Mouse (Mus musculus) neural tube, embryonic 12.5 days (tissue): Measurements from ENCODE around the gene Baz1b. TPM values are rescaled to one million over a fixed set of nuclear protein-coding genes. Genes with fewer than 3 reads are reported as not detected.
"Not testable (repeated sequence)": the region's sequence is repeated elsewhere in the genome, so short reads cannot be mapped to it uniquely, and the experiment has no call there.

Experiments used
- ATAC-seq: fragments of 200-750 bp; cut with Nextera tagmentation; 2 replicates; pipeline ENCODE4 v1.8.0; 2017; ENCODE audit warnings: low read depth, mild to moderate bottlenecking, moderate TSS enrichment, moderate library complexity; ENCODE audit not compliant: low FRiP score
- H3K27ac ChIP-seq: fragments of 300-500 bp; sonication (generic); 2 replicates; pipeline ENCODE4 v1.5.1; 2016
- H3K27me3 ChIP-seq: fragments of 300-500 bp; sonication (generic); replicated peaks from 2 replicates; pipeline ENCODE4 v1.6.1; 2016; ENCODE audit warnings: mild to moderate bottlenecking
- H3K36me3 ChIP-seq: fragments of 300-500 bp; sonication (generic); 2 replicates; pipeline ENCODE4 v1.6.1; 2016; ENCODE audit warnings: mild to moderate bottlenecking
- H3K4me1 ChIP-seq: fragments of 300-500 bp; sonication (generic); 2 replicates; pipeline ENCODE4 v1.6.1; 2016
- H3K4me2 ChIP-seq: fragments of 300-500 bp; sonication (generic); replicated peaks from 2 replicates; pipeline ENCODE4 v1.6.1; 2016; ENCODE audit warnings: mild to moderate bottlenecking
- H3K4me3 ChIP-seq: fragments of 300-500 bp; sonication (generic); 2 replicates; pipeline ENCODE4 v1.5.1; 2016
- H3K9ac ChIP-seq: fragments of 300-500 bp; sonication (generic); 2 replicates; pipeline ENCODE4 v1.6.1; 2016; ENCODE audit warnings: mild to moderate bottlenecking
- H3K9me3 ChIP-seq: fragments of 300-500 bp; sonication (generic); 2 replicates; pipeline ENCODE4 v1.6.1; 2016; ENCODE audit warnings: mild to moderate bottlenecking
- WGBS: fragments of 180-500 bp; shearing (Covaris S2); methylation state at CpG from one replicate; pipeline ENCODE4 v1.1.7; 2016; 5-methylcytosine and 5-hydroxymethylcytosine counted together
- polyA plus RNA-seq: library from polyadenylated mRNA; unstranded; fragments of >200 nt; fragmentation: Nextera tagmentation; extraction: Ambion mirVana; gene quantifications from 2 replicates; pipeline ENCODE4 v1.2.1, GENCODE M21; 2016

The Baz1b gene
- polyA plus RNA-seq, 1 experiment from 2014 or later: 54.7 TPM

DNA sequence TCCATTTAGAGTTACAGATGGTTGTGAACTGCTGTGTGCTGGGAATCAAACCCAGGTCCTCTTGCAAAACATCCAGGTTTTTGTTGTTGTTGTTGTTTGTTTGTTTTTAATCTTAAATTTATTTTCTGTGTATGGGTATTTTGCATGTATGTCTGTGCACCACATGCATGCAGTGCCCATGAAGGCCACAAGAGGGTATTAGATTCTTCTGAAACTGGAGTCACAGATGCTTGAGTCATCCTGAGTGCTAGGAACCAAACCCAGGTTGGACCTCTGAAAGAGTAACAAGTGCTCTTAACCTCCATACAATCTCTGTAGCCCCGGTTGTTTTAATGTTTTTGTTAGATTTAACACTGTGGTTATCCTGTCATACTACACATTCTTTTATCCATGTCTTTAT is 21.1 kb downstream of the Baz1b start:
- Histone ChIP-seq H3K4me1 (no peaks in the 10 kb centered on the region), H3K27ac (no peak overlapping the region), H3K9ac (no peak overlapping the region), H3K4me2 (no peak overlapping the region), H3K27me3 (no peaks in the 10 kb centered on the region), H3K4me3 (no peak overlapping the region), H3K36me3 (peaks cover 84% of the 10 kb centered on the region), H3K9me3 (no peaks in the 10 kb centered on the region)
- 100% methylated on average over 1 of the region's 1 CpGs for WGBS
- ATAC-seq: no peak

DNA sequence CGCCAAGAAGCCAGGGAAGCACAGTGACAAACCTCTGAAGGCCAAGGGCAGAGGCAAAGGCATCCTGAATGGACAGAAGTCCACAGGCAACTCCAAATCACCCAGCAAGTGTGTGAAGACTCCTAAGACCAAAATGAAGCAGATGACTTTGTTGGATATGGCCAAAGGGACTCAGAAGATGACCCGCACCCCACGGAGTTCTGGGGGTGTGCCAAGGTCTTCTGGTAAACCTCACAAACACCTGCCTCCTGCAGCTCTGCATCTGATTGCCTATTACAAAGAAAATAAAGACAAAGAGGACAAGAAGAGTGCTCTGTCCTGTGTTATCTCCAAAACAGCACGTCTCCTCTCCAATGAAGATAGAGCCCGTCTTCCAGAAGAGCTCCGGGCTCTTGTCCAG is 29.8 kb downstream of the Baz1b start:
- WGBS: 94% methylated on average over 6 of the region's 6 CpGs
- Histone ChIP-seq H3K4me3 (no peak overlapping the region), H3K4me1 (no peaks in the 10 kb centered on the region), H3K27ac (no peak overlapping the region), H3K9me3 (no peaks in the 10 kb centered on the region), H3K4me2 (no peak overlapping the region), H3K9ac (no peak overlapping the region), H3K36me3 (peaks cover 91% of the 10 kb centered on the region), H3K27me3 (no peaks in the 10 kb centered on the region)
- ATAC-seq: no peak

DNA sequence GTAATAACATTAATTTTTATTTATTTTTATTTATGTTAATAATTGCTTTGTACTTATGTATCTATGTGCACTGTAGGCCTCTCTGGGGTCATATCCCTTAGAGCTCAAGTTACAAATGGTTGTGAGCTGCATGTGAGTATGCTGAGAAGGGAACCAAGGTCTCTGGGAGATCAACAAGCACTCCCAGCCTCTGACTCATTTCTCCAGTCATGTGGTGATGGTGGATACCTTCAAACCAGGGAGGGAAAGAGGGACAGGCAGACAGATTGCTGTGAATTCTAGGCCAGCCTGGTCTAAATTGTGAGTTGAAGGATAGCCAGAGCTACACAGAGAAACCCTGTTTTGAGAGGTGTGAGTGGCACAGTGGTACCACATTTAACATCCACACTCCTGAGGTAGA is 33.9 kb downstream of the Baz1b start:
- no peak overlapping the region for H3K4me2 ChIP-seq
- H3K4me3 ChIP-seq: no peak overlapping the region
- H3K4me1 ChIP-seq: no peaks in the 10 kb centered on the region
- H3K9ac ChIP-seq: no peak overlapping the region
- H3K36me3 ChIP-seq: peaks cover 88% of the 10 kb centered on the region
- H3K27ac ChIP-seq: no peak overlapping the region
- no peaks in the 10 kb centered on the region for H3K27me3 ChIP-seq
- no peak for ATAC-seq
- H3K9me3 ChIP-seq: no peaks in the 10 kb centered on the region

DNA sequence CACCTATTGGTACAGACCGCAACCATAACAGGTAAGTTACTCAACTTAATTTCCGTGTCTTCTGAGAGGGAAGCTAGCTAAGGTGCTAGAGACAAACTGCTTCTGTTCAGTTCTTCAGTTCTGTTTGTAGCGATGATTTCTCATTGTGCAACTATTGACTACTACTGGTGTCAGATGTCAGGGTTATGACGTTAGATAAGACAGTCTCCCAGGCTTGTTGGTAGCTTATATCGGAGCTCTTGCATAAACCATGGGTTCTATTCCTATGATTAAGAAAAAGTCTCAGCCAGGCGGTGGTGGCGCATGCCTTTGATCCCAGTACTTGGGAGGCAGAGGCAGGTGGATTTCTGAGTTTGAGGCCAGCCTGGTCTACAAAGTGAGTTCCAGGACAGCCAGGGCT is 35.0 kb downstream of the Baz1b start:
- Histone ChIP-seq H3K9ac (no peak overlapping the region), H3K4me2 (no peak overlapping the region), H3K4me1 (no peaks in the 10 kb centered on the region), H3K27me3 (no peaks in the 10 kb centered on the region), H3K9me3 (no peaks in the 10 kb centered on the region), H3K36me3 (peaks cover 84% of the 10 kb centered on the region), H3K27ac (no peak overlapping the region), H3K4me3 (no peak overlapping the region)
- WGBS: 96% methylated on average over 7 of the region's 7 CpGs
- no peak for ATAC-seq

DNA sequence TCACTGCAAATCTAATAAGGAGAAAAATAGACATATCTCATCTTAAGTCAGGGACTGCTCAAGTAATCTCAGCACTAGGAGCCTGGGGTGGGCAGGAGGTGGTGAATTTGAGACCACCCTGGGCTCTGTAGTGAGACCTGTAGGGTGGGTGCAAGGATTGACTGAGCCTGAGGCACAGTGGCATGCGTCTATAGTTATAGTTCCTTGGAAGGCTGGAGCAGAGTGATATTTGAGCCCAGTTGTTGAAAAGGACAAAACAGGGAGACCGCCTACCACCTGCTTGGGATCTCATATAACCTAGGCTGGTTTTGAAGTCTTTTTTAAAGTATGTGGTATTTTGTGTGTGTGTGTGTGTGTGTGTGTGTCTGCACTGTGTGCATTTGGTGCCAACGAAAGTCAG is 37.1 kb downstream of the Baz1b start:
- H3K9me3 ChIP-seq: no peaks in the 10 kb centered on the region
- no peaks in the 10 kb centered on the region for H3K27me3 ChIP-seq
- 96% methylated on average over 3 of the region's 3 CpGs for WGBS
- no peak overlapping the region for H3K4me3 ChIP-seq
- H3K27ac ChIP-seq: no peak overlapping the region
- ATAC-seq: no peak
- H3K9ac ChIP-seq: no peak overlapping the region
- peaks cover 83% of the 10 kb centered on the region for H3K36me3 ChIP-seq
- no peak overlapping the region for H3K4me2 ChIP-seq
- H3K4me1 ChIP-seq: no peaks in the 10 kb centered on the region

- not testable (repeated sequence) for ATAC-seq, H3K27me3 ChIP-seq, H3K4me2 ChIP-seq, H3K9ac ChIP-seq, H3K9me3 ChIP-seq, H3K27ac ChIP-seq, H3K4me3 ChIP-seq, H3K4me1 ChIP-seq
- peaks cover 86% of the 10 kb centered on the region for H3K36me3 ChIP-seq
- WGBS: 96% methylated on average over 4 of the region's 4 CpGs
Observed at GRCm38 (mm10) chr5:135225879-135226278, 38.8 kb downstream of the Baz1b start.

DNA sequence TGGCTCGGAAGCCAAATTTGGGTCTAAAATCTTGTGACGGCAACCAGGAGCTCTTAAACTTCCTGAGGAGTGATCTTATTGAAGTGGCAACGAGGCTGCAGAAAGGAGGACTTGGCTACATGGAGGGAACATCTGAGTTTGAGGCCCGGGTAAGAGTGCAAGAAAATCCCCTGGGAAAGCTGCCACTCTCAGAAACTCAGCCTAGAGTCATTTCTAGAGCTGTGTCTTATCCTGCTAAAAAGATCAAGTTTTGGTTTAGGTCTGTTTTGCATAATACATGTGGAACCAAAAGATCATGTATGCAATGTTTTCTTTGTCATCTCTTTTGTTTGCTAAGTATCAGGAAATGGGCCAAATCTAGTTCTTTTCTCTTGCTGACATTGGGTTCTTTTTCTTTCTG is 43.1 kb downstream of the Baz1b start:
- Histone ChIP-seq H3K9me3 (no peaks in the 10 kb centered on the region), H3K27ac (no peak overlapping the region), H3K4me2 (no peak overlapping the region), H3K4me3 (no peak overlapping the region), H3K36me3 (peaks cover 89% of the 10 kb centered on the region), H3K27me3 (no peaks in the 10 kb centered on the region), H3K4me1 (no peaks in the 10 kb centered on the region), H3K9ac (no peak overlapping the region)
- ATAC-seq: no peak
- whole genome bisulfite sequencing: 89% methylated on average over 4 of the region's 4 CpGs

DNA sequence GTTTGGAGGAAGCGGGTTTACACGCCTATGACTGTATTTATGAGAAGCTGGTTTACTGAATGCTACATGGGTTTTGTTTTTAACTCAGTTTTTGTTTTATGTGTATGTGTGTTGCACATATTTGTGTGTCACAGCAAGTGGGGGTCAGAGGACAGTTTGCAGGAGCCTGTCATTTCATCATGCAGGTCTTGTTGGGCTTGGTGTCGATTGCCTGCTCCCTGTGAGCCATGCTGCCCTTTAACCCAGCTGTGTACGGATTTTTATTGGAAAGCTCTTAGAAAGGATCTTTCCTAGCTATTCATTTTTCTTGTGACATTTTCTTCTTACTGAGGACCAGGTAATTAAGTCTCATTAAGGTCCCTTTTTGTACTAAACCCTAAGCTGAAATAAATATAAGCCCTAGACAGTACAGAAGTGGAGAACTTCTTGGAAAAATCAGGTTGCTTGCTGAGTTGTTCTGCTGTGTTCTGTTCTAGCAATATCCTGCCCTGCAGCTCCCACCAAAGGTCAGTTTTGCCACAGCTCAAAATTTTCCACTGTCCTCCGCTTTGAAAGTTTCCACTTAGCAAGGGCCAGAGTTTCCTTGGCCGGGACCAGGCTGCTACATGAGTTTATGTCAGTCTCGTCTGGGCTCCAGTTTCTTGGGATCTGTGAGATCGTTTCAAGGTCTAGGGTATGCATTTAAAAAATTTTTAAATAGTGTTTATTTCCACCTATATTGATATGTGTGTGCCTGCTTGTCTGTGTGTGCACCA is 46.3 kb downstream of the Baz1b start:
- H3K27me3 ChIP-seq: no peaks in the 10 kb centered on the region
- 92% methylated on average over 8 of the region's 8 CpGs for WGBS
- no peak for ATAC-seq
- H3K4me2 ChIP-seq: no peak overlapping the region
- no peak overlapping the region for H3K27ac ChIP-seq
- no peaks in the 10 kb centered on the region for H3K4me1 ChIP-seq
- no peaks in the 10 kb centered on the region for H3K9me3 ChIP-seq
- H3K4me3 ChIP-seq: no peak overlapping the region
- no peak overlapping the region for H3K9ac ChIP-seq
- peaks cover 93% of the 10 kb centered on the region for H3K36me3 ChIP-seq

- no peak for ATAC-seq
- Histone ChIP-seq H3K9me3 (no peaks in the 10 kb centered on the region), H3K27ac (no peak overlapping the region), H3K27me3 (no peaks in the 10 kb centered on the region), H3K4me3 (no peak overlapping the region), H3K4me2 (no peak overlapping the region), H3K4me1 (no peaks in the 10 kb centered on the region), H3K9ac (no peak overlapping the region), H3K36me3 (peaks cover 97% of the 10 kb centered on the region)
- WGBS: 56% methylated on average over 2 of the region's 2 CpGs
Observed at GRCm38 (mm10) chr5:135236571-135236970, 49.5 kb downstream of the Baz1b start.

DNA sequence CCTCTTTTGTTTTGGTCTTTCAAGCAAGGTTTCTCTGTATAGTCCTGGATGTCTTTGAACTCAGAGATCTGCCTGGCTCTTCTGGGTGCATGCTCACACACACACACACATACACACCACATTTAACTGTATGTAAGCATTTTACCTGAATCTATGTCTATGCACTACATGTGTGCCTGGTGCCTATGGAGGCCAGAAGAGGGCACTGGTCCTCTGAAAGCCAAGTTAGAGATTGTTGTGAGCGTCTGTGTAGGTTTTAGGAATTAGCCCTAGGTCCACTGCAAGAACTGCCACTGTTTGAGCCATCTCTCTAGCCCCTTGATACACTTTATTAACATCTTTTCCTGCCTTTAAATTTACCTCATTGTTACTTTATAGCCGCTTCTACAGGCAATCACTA is 51.8 kb downstream of the Baz1b start:
- Histone ChIP-seq H3K4me3 (no peak overlapping the region), H3K36me3 (peaks cover 96% of the 10 kb centered on the region), H3K4me1 (no peaks in the 10 kb centered on the region), H3K27me3 (no peaks in the 10 kb centered on the region), H3K9me3 (no peaks in the 10 kb centered on the region), H3K9ac (no peak overlapping the region), H3K4me2 (no peak overlapping the region), H3K27ac (no peak overlapping the region)
- ATAC-seq: no peak
- 87% methylated on average over 2 of the region's 2 CpGs for WGBS

GRCm38 (mm10) chr5:135241474-135241873 is 54.4 kb downstream of the Baz1b start:
- H3K4me2 ChIP-seq: no peak overlapping the region
- ATAC-seq: no peak
- WGBS: 82% methylated on average over 1 of the region's 1 CpGs
- peaks cover 97% of the 10 kb centered on the region for H3K36me3 ChIP-seq
- no peaks in the 10 kb centered on the region for H3K4me1 ChIP-seq
- H3K9me3 ChIP-seq: no peaks in the 10 kb centered on the region
- H3K27me3 ChIP-seq: no peaks in the 10 kb centered on the region
- no peak overlapping the region for H3K4me3 ChIP-seq
- no peak overlapping the region for H3K27ac ChIP-seq
- no peak overlapping the region for H3K9ac ChIP-seq

DNA sequence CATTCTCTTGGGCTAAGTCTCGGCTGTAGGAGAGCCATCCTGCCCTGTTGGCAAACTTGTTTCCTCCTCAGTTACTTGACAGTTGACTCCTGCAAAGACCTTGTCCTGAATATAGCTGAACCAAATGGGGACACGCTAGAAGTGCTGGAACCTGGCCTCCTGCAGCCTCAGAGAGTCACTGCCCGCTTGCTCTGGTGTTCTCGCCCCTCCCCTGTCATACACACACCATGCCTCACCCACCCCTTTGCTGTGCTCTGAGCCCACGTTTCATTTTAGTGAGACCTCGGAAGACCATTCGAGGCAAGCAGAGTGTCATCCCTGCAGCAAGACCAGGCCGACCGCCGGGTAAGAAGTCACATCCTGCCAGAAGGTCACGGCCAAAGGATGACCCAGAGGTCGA is 55.1 kb downstream of the Baz1b start:
- Histone ChIP-seq H3K4me3 (no peak overlapping the region), H3K27me3 (no peaks in the 10 kb centered on the region), H3K9me3 (no peaks in the 10 kb centered on the region), H3K27ac (no peak overlapping the region), H3K9ac (no peak overlapping the region), H3K36me3 (peaks cover 95% of the 10 kb centered on the region), H3K4me1 (no peaks in the 10 kb centered on the region), H3K4me2 (no peak overlapping the region)
- 76% methylated on average over 12 of the region's 12 CpGs for WGBS
- no peak for ATAC-seq

DNA sequence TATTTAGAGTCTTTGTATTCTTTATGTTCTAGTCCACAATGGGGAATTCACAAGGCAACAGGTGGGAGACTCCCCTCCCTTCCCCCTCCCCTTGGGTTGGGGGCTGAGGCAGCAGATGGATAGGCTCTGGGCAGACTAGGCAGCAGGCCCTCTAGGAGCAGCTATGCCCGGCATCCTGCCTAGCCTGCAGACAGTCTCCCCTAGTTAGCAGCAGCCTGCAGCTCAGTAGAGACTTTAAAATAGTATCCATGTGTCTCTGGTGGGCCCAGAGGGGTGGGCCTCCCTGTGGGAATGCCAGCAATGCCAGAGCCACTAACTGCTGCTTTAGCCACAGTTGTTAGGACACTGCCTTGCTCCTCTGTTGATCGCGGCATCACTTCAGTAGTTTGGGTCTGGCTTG is 55.5 kb downstream of the Baz1b start:
- H3K27ac ChIP-seq: no peak overlapping the region
- no peaks in the 10 kb centered on the region for H3K9me3 ChIP-seq
- H3K27me3 ChIP-seq: no peaks in the 10 kb centered on the region
- H3K36me3 ChIP-seq: peaks cover 95% of the 10 kb centered on the region
- no peak for ATAC-seq
- H3K4me2 ChIP-seq: no peak overlapping the region
- whole genome bisulfite sequencing: 95% methylated on average over 3 of the region's 3 CpGs
- H3K9ac ChIP-seq: no peak overlapping the region
- no peaks in the 10 kb centered on the region for H3K4me1 ChIP-seq
- no peak overlapping the region for H3K4me3 ChIP-seq
